Mouse (Mus musculus) G1E-ER4 (cell line): ENCODE data around the gene Akap5. TPM values are rescaled to one million over a fixed set of nuclear protein-coding genes. Genes with fewer than 3 reads are reported as not detected.

Experiments
- GATA1 ChIP-seq: IDR thresholded peaks from one replicate; pipeline ENCODE4 v1.8.0; 2012; ENCODE audit warnings: low read length, inconsistent platforms
- polyA plus RNA-seq: library from polyadenylated mRNA; stranded (reverse); fragments of >175 nt; gene quantifications from 2 replicates; pipeline ENCODE4 v1.2.3, GENCODE M21; 2012

Akap5 gene
- 0.12 and 0.24 TPM in 2 replicates for polyA plus RNA-seq

- no peak for TF ChIP-seq GATA1
Measured at GRCm38 (mm10) chr12:76324679-76325431, at the start of gene Akap5. Akap5 (plus strand) TSS chr12:76324891.

DNA sequence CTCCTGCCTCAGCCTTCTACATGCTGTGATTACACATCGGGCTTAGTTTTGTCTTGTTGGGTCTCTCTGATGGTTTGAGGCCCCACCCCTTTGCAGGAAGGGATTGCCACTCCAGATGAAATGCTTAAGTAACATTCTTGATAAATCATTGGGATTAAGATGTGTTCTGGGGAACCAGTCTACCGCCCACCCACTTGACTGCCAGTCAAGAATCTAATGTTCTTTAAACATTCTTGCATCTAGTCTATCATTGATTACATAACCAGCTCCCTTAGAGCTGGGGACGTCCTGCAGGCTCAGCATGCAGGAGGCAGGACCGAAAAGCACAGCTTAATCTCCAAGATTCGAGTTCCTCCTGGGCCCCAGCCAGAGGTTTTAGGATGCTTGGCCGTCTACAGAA lies 46.5 kb upstream of the Akap5 start:
- TF ChIP-seq GATA1, result no peak

DNA sequence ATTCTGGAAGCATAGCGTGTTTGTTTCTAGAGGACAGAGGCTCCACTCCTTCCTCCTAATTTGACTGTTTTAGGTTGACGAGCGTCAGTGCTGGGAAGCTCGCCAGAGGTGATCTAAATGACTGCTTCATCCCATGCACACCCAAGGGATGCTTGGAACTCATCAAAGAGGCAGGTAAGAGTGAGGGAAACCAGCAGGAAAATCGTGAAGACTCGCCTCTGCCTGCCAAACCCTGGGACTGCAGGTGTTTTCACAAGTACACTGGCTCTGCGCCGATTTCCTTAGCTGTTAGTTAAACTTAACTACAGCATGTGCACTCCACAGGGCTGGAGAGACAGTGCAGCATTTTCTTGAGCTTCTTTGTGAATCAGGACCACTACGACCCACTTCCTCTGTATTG lies 44.1 kb upstream of the Akap5 start:
- TF ChIP-seq GATA1, result no peak

DNA sequence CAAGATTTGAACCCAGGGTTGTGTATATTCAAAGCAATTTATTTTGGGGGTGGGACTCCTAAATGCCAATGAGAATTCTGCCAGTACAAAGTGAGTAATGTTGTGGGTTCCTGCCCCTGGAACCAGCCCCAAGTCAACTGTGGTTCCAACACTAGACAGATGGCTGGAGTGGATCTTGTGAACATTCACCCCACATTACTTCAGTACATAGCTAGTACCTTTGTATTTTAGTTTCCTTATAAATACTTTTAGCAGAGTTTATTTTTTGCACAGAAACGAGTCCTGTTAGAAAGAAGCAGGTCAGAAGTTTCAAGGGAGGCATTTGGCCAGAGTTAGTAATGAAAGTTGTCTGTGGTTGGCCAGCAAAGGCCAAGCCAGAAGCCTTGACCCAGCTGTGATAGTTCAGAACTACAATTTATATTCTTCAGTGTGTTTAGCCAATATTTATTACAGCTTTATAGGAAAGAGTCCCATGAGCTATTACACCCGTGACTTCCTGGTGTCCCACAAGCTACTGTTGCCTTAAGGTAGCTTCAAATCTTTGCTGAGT lies 43.5 kb upstream of the Akap5 start:
- TF ChIP-seq GATA1, result no peak

DNA sequence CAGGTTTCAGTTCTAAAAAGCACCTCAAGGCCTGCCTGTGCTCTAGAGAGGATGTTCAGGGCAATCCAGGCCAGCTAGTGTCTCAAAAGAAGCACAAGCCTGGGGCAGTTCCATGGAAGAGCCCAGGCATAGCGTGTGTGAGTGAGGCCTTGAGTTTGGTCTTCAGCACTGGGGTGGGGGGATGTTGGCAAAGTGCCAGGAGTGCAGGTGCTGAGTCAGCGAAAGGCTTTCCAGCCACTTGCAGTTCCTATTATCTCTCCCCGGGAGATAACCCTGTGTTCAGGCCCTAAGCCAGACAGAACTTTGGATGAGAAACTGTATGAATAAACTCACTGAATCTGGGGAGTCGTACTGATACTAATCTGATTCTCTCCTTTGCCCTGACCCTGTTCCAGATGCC lies 42.6 kb upstream of the Akap5 start:
- TF ChIP-seq GATA1, result no peak

DNA sequence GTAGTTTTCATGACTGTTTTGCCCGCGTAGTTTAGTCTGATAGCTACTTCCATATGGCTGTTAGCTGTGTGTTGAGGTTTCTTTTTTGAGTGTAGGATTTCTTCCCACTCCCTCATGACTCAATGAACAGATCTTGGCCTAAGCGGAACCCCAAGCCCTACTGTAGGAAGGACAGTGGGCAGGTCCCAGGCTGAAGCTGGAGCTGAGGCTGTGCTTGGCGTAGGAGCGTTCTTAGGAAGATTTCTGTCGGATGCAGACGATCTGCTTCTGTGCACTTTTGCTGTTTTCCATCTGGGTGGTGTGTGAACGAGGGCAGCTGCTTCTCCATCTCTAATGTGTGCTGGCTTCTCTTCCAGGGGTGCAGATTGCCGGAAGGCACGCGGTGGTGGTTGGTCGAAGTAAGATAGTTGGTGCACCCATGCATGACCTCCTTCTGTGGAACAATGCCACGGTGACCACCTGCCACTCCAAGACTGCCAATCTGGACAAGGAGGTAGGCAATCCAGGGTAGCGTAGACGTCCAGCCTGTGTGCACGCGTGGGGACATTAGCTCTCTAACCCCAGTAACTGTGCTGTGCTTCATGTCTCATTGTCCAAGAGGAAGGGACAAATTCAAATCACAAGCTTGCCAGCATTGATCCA lies 42.0 kb upstream of the Akap5 start:
- TF ChIP-seq GATA1, result no peak

DNA sequence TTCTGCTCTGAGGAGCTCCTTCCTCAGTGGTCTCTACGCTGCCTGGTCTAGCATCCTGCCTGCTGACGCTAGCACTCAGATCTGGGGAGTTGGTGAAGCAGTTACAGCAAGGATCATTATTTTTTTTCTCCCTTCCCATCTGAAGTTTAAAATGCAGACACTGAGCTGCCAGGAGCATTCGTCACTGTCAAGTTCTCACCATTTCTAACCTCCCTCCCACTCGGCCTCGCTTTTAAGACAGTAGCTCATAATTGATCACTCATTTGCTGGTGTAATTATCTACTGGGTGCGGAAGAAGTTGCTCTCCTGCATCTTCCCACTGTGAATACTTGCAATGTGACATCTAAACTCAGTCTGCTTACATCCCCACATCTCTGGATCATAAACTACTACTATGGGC lies 39.3 kb upstream of the Akap5 start:
- no peak for TF ChIP-seq GATA1

- no peak for TF ChIP-seq GATA1
Measured at GRCm38 (mm10) chr12:76287986-76288385, 36.7 kb upstream of the Akap5 start.

DNA sequence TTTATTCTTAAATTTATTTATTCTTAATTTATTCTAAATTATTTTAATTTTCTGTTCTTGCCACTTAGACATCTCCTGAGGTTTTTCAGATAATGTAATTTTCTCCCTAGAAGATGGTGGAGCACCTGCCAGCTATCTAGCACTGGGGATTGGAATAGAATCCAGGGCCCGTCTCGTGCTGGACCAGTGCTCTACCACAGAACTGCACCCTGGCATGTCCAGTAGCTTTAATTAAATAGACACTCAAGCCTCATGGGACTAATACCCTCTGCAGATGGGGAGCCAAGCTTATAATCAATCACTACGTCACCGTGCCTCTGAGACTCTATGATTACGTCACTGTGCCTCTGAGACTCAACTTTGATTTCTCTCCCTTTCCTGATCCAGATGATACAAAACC lies 36.2 kb upstream of the Akap5 start:
- no peak for TF ChIP-seq GATA1

DNA sequence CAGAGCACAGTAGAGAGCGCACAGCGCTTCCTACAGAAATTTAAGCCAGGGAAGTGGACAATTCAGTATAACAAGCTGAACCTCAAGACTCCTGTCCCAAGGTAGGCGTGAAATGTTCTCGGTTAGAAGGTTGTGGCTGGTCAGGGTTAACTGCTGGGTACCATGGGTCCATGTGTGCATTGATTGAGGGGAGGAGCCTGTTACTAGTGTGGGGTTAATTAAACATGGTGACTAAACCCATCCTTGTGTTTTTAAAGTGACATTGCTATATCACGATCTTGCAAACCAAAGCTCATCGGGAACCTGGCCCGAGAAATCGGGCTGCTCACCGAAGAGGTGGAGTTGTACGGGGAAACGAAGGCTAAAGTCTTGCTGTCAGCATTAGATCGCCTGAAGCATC lies 35.3 kb upstream of the Akap5 start:
- no peak for TF ChIP-seq GATA1

DNA sequence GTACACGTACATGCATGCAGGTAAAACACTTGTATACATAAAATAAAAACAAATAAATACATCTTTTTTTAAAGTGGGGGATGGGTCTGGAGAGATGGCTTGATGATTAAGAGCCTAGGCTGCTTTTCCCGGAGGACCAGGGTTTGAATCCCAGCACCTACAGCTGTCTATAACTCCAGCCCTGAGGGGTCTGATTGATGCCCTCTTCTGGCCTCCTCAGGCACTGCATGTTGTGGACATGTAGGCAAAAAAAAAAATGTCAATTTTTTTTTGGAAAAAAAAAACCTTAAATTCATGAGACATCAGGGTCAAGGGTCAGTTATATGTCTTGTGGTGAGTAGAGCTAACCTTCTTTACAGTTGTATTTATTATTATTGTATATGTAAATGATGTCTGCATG lies 34.4 kb upstream of the Akap5 start:
- TF ChIP-seq GATA1, result no peak

DNA sequence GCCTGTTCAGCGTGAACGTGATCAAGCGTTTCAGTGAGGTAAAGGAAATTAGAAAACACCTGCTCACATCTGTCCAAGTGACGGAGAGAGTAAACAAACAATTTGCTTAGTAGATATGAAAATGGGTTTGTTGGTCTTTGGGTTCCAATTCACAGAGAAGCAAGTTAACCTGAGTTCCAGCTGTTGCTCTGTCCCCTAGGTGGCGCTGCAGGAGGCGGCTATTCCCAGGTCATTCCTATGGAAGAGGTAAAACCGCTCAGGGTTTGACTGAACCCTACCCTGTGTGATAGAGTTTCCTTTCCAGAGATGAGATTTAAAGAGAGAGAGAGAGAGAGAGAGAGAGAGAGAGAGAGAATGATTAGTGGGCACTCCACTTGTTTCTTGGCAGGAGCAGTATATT lies 31.5 kb upstream of the Akap5 start:
- TF ChIP-seq GATA1, result no peak

GRCm38 (mm10) chr12:76297830-76298229 lies 26.9 kb upstream of the Akap5 start:
- no peak for TF ChIP-seq GATA1

DNA sequence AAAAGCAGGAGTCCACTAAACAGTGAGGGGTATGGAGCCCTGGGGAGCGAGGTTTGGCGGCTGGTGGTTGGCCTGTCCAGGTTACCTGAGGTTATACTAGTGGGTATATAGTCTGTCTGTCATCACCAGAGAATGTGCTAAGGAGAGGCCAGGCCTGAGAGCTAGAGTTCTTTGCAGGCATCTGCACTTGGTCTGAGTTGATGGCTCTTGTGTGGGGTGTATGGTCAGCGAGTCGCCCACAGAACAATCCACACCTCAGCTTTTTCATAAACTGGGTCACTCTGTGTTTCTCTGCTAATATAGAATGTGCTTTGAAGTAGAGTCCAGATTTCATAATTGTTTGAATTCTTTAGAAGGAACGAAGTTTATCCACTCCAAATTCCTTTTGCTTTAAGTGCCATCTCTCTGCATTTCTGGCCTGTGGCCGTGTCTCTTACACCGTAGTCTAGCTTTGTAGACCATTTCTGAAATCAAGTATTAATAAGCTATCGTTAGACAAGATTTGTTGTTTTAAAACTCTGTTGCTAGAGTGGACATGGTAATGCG lies 25.3 kb upstream of the Akap5 start:
- no peak for TF ChIP-seq GATA1

GRCm38 (mm10) chr12:76300367-76300766 lies 24.3 kb upstream of the Akap5 start:
- no peak for TF ChIP-seq GATA1

- no peak for TF ChIP-seq GATA1
Measured at GRCm38 (mm10) chr12:76303474-76303873, 21.2 kb upstream of the Akap5 start.

- TF ChIP-seq GATA1, result no peak
Measured at GRCm38 (mm10) chr12:76304199-76304598, 20.5 kb upstream of the Akap5 start.
